Mouse (Mus musculus): ENCODE data around the gene Rcc1l. TPM values are rescaled to one million over a fixed set of nuclear protein-coding genes. Genes with fewer than 3 reads are reported as not detected.

Rcc1l gene
- total and polyA plus RNA-seq, 3 experiments = 19.8 to 33.7 (median 30.2) TPM

DNA sequence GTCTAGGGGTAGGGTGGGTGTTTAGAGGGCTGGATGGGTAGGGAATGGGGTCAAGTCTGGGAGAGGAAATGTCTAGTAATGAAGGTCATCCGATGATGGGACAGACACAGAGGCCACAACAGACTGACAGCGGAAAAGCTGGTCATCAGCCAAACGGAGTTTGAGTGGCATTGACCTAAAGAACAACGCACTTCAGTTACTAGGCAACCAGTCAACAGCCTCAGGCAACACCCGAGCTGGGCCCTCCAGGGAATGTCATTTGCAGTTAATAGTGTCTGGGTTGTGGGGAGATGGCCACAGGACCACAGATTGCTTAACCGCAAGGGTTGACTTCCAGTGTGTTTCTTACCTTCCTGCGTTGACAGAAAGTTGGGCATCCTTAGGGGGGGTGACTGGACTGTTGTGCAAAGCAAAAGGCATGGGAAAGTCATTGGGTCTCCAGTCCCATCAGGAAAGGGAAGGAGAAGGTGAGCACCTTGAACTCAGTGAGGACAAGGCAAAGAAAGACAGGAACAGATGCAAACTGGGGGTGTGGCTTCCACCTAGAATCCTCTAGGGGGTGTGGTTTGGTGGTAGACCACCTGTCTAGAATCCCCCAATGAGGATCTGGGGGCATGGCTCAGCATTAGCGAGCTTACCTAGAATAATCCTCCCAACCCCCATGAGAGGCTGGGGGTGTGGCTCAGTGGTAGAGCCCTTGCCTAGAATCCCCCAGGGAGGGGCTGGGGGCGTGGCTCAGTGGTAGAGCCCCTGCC lies 55.3 kb downstream of the Rcc1l start:
- H3K27me3 ChIP-seq (ENCODE audit: control insufficient read depth, insufficient read depth, low read length) = no peaks in the 10 kb centered on the region
- peak overlapping the region; percentile 80 for H3K27ac ChIP-seq
- H3K36me3 ChIP-seq (ENCODE audit: control insufficient read depth, insufficient read depth, low read length) = no peaks in the 10 kb centered on the region
- peaks cover 7% of the 10 kb centered on the region; the same call in 1 of the 2 replicates for H3K4me1 ChIP-seq (ENCODE audit: control insufficient read depth, insufficient read depth, low read length)
- H3K9ac ChIP-seq (ENCODE audit: low read depth, low read length) = no peak overlapping the region
- DNase-seq = peak; percentile 38 to 69
- intact Hi-C loops (cut with DNase I) = no loop called here
- 34% methylated on average over 9 of the region's 9 CpGs for WGBS
- TF ChIP-seq EP300 (IDR thresholded peaks at IDR 0.05; ENCODE audit: insufficient read depth, low read depth, low read length) = peak; percentile 84
- TF ChIP-seq CTCF (IDR thresholded peaks at IDR 0.05) = no peak
- 0 out of 2 replicates have a peak, but pooled peaks have one; percentile 31 for TF ChIP-seq POLR2A (IDR thresholded peaks at IDR 0.05; ENCODE audit: insufficient read depth, low read depth, low read length)
- H3K79me2 ChIP-seq (replicated peaks; ENCODE audit: control insufficient read depth, insufficient read depth, low read length) = no peaks in the 10 kb centered on the region
- H3K4me3 ChIP-seq = no peak overlapping the region

DNA sequence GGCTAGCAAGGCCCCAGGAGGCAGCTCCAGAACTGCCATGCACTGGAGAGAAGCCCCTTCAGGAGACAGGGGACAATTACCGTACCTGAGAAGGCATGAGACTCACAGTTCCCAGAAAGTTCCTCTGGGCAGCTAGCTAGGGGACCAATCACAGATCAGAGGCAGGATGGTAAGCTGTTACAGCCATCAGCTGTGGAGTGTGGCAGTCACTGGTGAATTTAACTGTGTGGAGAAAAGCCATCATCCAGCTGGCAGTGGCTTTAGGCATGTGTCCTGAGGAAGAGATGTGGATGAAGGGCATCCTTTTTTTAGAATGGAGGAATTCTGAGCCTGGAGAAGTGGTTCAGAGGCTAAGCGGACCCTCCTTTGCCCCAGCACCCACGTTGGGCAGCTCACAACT lies 56.4 kb downstream of the Rcc1l start:
- H3K4me1 ChIP-seq (ENCODE audit: control insufficient read depth, insufficient read depth, low read length) = peaks cover 7% of the 10 kb centered on the region; the same call in 1 of the 2 replicates
- WGBS = 74% methylated on average over 3 of the region's 3 CpGs
- no peak overlapping the region for H3K9ac ChIP-seq (ENCODE audit: low read depth, low read length)
- peak overlapping the region; percentile 80 for H3K27ac ChIP-seq
- H3K79me2 ChIP-seq (replicated peaks; ENCODE audit: control insufficient read depth, insufficient read depth, low read length) = no peaks in the 10 kb centered on the region
- no peaks in the 10 kb centered on the region for H3K27me3 ChIP-seq (ENCODE audit: control insufficient read depth, insufficient read depth, low read length)
- TF ChIP-seq CTCF (IDR thresholded peaks at IDR 0.05) (no peak), POLR2A (IDR thresholded peaks at IDR 0.05; ENCODE audit: insufficient read depth, low read depth, low read length) (no peak), EP300 (IDR thresholded peaks at IDR 0.05; ENCODE audit: insufficient read depth, low read depth, low read length) (no peak)
- no peaks in the 10 kb centered on the region for H3K36me3 ChIP-seq (ENCODE audit: control insufficient read depth, insufficient read depth, low read length)
- H3K4me3 ChIP-seq = no peak overlapping the region
- intact Hi-C loops (cut with DNase I) = no loop called here
- DNase-seq = peak in 1 of 2 experiments; percentile 47

GRCm38 (mm10) chr5:134119481-134120120 lies 57.0 kb downstream of the Rcc1l start:
- Histone ChIP-seq H3K79me2 (replicated peaks; ENCODE audit: control insufficient read depth, insufficient read depth, low read length) (no peaks in the 10 kb centered on the region), H3K4me3 (no peak overlapping the region), H3K9ac (ENCODE audit: low read depth, low read length) (no peak overlapping the region), H3K27me3 (ENCODE audit: control insufficient read depth, insufficient read depth, low read length) (no peaks in the 10 kb centered on the region), H3K27ac (peak overlapping the region; percentile 80), H3K36me3 (ENCODE audit: control insufficient read depth, insufficient read depth, low read length) (no peaks in the 10 kb centered on the region), H3K4me1 (ENCODE audit: control insufficient read depth, insufficient read depth, low read length) (peaks cover 7% of the 10 kb centered on the region; the same call in 1 of the 2 replicates)
- no peak for TF ChIP-seq POLR2A (IDR thresholded peaks at IDR 0.05; ENCODE audit: insufficient read depth, low read depth, low read length)
- no peak for TF ChIP-seq CTCF (IDR thresholded peaks at IDR 0.05)
- no peak for TF ChIP-seq EP300 (IDR thresholded peaks at IDR 0.05; ENCODE audit: insufficient read depth, low read depth, low read length)
- DNase-seq = peak; percentile 44 to 60
- 52% methylated on average over 10 of the region's 10 CpGs for WGBS
- intact Hi-C loops (cut with DNase I) = no loop called here

- peaks cover 7% of the 10 kb centered on the region; the same call in 1 of the 2 replicates for H3K4me1 ChIP-seq (ENCODE audit: control insufficient read depth, insufficient read depth, low read length)
- no peaks in the 10 kb centered on the region for H3K79me2 ChIP-seq (replicated peaks; ENCODE audit: control insufficient read depth, insufficient read depth, low read length)
- no peak for TF ChIP-seq EP300 (IDR thresholded peaks at IDR 0.05; ENCODE audit: insufficient read depth, low read depth, low read length)
- no peak for TF ChIP-seq POLR2A (IDR thresholded peaks at IDR 0.05; ENCODE audit: insufficient read depth, low read depth, low read length)
- no peak for TF ChIP-seq CTCF (IDR thresholded peaks at IDR 0.05)
- peak overlapping the region; percentile 80 for H3K27ac ChIP-seq
- H3K36me3 ChIP-seq (ENCODE audit: control insufficient read depth, insufficient read depth, low read length) = no peaks in the 10 kb centered on the region
- H3K4me3 ChIP-seq = no peak overlapping the region
- H3K9ac ChIP-seq (ENCODE audit: low read depth, low read length) = no peak overlapping the region
- intact Hi-C loops (cut with DNase I) = no loop called here
- no peaks in the 10 kb centered on the region for H3K27me3 ChIP-seq (ENCODE audit: control insufficient read depth, insufficient read depth, low read length)
- no peak for DNase-seq
- WGBS = 96% methylated on average over 15 of the region's 15 CpGs
Measured at GRCm38 (mm10) chr5:134118798-134119407, 57.7 kb downstream of the Rcc1l start.

GRCm38 (mm10) chr5:134115639-134116259 lies 60.8 kb downstream of the Rcc1l start:
- Histone ChIP-seq H3K4me3 (no peak overlapping the region), H3K36me3 (ENCODE audit: control insufficient read depth, insufficient read depth, low read length) (no peaks in the 10 kb centered on the region), H3K27ac (no peak overlapping the region), H3K9ac (ENCODE audit: low read depth, low read length) (no peak overlapping the region), H3K27me3 (ENCODE audit: control insufficient read depth, insufficient read depth, low read length) (no peaks in the 10 kb centered on the region), H3K79me2 (replicated peaks; ENCODE audit: control insufficient read depth, insufficient read depth, low read length) (no peaks in the 10 kb centered on the region), H3K4me1 (ENCODE audit: control insufficient read depth, insufficient read depth, low read length) (peaks cover 2% of the 10 kb centered on the region; the same call in 1 of the 2 replicates)
- intact Hi-C loops (cut with DNase I) = no loop called here
- 89% methylated on average over 7 of the region's 7 CpGs for WGBS
- TF ChIP-seq CTCF (IDR thresholded peaks at IDR 0.05) (no peak), POLR2A (IDR thresholded peaks at IDR 0.05; ENCODE audit: insufficient read depth, low read depth, low read length) (no peak)
- DNase-seq = no peak

Measured in heart, adult 2 months (tissue).